Mouse (Mus musculus) G1E (cell line): ENCODE results near the gene Pam. TPM values are rescaled to one million over a fixed set of nuclear protein-coding genes. Genes with fewer than 3 reads are reported as not detected.

ENCODE experiments used
- ATAC-seq: 2 replicates; pipeline ENCODE4 v1.8.0; 2016; ENCODE audit warnings: mild to moderate bottlenecking; ENCODE audit not compliant: insufficient number of reproducible peaks, poor library complexity, low FRiP score, severe bottlenecking; ENCODE audit errors: extremely low read depth
- DNase-seq: peaks from one replicate; pipeline ENCODE4 v3.0.0; 2012; ENCODE audit warnings: low spot score
- H3K27me3 ChIP-seq: 2 replicates; pipeline ENCODE4 v1.6.1; 2012; ENCODE audit warnings: mild to moderate bottlenecking, low read length, inconsistent platforms; ENCODE audit not compliant: insufficient read depth
- H3K36me3 ChIP-seq: replicated peaks from 2 replicates; pipeline ENCODE3; 2012; ENCODE audit warnings: mild to moderate bottlenecking, inconsistent platforms
- H3K4me1 ChIP-seq: 2 replicates; pipeline ENCODE4 v1.6.1; 2012; ENCODE audit warnings: low read depth, low read length, inconsistent platforms, mixed read lengths; ENCODE audit not compliant: insufficient read depth
- H3K4me3 ChIP-seq: 2 replicates; pipeline ENCODE4 v1.5.1; 2012; ENCODE audit warnings: low read depth, mild to moderate bottlenecking, inconsistent platforms, low read length, moderate library complexity, mixed read lengths
- H3K9me3 ChIP-seq: replicated peaks from 2 replicates; pipeline ENCODE4 v1.6.1; 2012; ENCODE audit warnings: inconsistent platforms
- CTCF ChIP-seq: IDR thresholded peaks from 2 replicates; pipeline ENCODE4 v1.5.1; 2012; ENCODE audit warnings: low read depth, low read length, inconsistent platforms, mixed read lengths
- GATA1 ChIP-seq: IDR thresholded peaks from 2 replicates; pipeline ENCODE4 v1.6.1; 2012; ENCODE audit warnings: borderline replicate concordance, low read length, inconsistent platforms, mixed read lengths
- GATA2 ChIP-seq: IDR thresholded peaks from 2 replicates; pipeline ENCODE4 v1.6.1; 2012; ENCODE audit warnings: low read depth, low read length, inconsistent platforms, borderline replicate concordance
- POLR2AphosphoS5 ChIP-seq: IDR thresholded peaks from 2 replicates; pipeline ENCODE4 v1.6.1; 2012; ENCODE audit warnings: low read depth, low read length, inconsistent platforms; ENCODE audit not compliant: insufficient replicate concordance
- TAL1 ChIP-seq: conservative IDR thresholded peaks from 2 replicates; pipeline ENCODE4 v1.6.1; 2012; ENCODE audit warnings: low read depth, low read length, inconsistent platforms, mixed read lengths
- polyA plus RNA-seq: library from polyadenylated mRNA; stranded (reverse); fragments of >175 nt; gene quantifications from 2 replicates; pipeline ENCODE4 v1.2.3, GENCODE M21; 2012
- total RNA-seq, 2 experiments: library from RNA; stranded (forward) in 1 of 2; stranded (reverse) in 1 of 2; fragments of 200-1000 nt in 1 of 2; fragments of >200 nt in 1 of 2; fragmentation: Nextera tagmentation in 1 of 2; gene quantifications; 2 replicates each; pipeline ENCODE4 v1.2.3; 2014 to 2017

Pam gene
- total and polyA plus RNA-seq, 3 experiments, result 0.60 TPM; not detected in 2

DNA sequence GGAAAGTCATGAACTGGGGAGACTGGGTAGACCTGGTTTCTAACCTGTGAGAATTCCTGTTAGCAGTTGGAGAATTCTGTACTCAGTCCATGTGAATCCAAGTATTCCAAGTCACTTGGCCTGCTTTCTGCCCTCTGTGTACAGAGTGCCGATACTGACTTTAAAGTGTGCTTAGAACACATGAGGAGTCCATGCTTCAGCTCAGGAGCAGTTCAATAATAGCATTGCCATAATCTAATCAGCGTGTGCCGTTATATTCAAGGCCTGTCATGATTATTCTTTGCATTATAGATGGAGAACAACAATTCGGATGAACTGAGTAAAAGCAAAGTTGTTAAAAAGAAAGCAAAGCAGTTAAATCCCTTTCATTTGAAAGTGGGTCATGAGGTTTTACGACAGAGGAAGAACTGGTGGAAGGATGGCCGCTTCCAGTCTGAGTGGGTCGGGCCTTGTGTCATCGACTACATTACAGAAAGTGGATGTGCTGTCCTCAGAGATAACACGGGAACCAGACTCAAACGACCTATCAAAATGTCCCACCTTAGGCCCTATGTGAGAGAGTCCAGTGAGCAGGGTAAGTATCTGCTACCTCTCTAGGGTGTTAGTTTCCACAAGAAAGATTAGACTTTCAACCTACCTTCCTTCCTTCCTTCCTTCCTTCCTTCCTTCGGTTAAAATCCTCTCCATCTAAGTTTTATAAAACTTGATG lies 309.6 kb downstream of the Pam start:
- H3K27me3 ChIP-seq, result no peaks in the 10 kb centered on the region
- DNase-seq, result no peak
- no peak for TF ChIP-seq GATA2
- TF ChIP-seq GATA1, result no peak
- no peak for TF ChIP-seq CTCF
- no peak for TF ChIP-seq TAL1
- no peak for TF ChIP-seq POLR2AphosphoS5
- no peaks in the 10 kb centered on the region for H3K9me3 ChIP-seq
- H3K4me1 ChIP-seq, result peaks cover 5% of the 10 kb centered on the region
- ATAC-seq, result no peak
- no peak overlapping the region for H3K4me3 ChIP-seq
- H3K36me3 ChIP-seq, result peaks cover 44% of the 10 kb centered on the region

- no peak for TF ChIP-seq GATA2
- TF ChIP-seq POLR2AphosphoS5, result no peak
- Histone ChIP-seq H3K27me3 (no peaks in the 10 kb centered on the region), H3K9me3 (no peaks in the 10 kb centered on the region), H3K4me1 (peaks cover 5% of the 10 kb centered on the region), H3K4me3 (no peak overlapping the region), H3K36me3 (peaks cover 44% of the 10 kb centered on the region)
- ATAC-seq, result no peak
- no peak for DNase-seq
These were observed 310.5 kb downstream of the Pam start for GRCm38 (mm10) chr1:97784928-97785327.

- Histone ChIP-seq H3K4me1 (peaks cover 9% of the 10 kb centered on the region), H3K9me3 (no peaks in the 10 kb centered on the region), H3K36me3 (peaks cover 37% of the 10 kb centered on the region), H3K27me3 (no peaks in the 10 kb centered on the region), H3K4me3 (no peak overlapping the region)
- TF ChIP-seq TAL1 (no peak), CTCF (no peak), GATA1 (no peak), POLR2AphosphoS5 (no peak), GATA2 (no peak)
- DNase-seq (peak; percentile 26), ATAC-seq (peak; percentile 91)
These were observed 313.8 kb downstream of the Pam start for GRCm38 (mm10) chr1:97781674-97782073.

- Histone ChIP-seq H3K4me3 (no peak overlapping the region), H3K4me1 (peaks cover 30% of the 10 kb centered on the region), H3K27me3 (no peaks in the 10 kb centered on the region), H3K36me3 (peaks cover 31% of the 10 kb centered on the region), H3K9me3 (no peaks in the 10 kb centered on the region)
- DNase-seq, result no peak
- no peak for ATAC-seq
- TF ChIP-seq GATA2 (no peak), GATA1 (no peak), POLR2AphosphoS5 (no peak), TAL1 (no peak), CTCF (no peak)
These were observed 321.5 kb downstream of the Pam start for GRCm38 (mm10) chr1:97773973-97774372.

DNA sequence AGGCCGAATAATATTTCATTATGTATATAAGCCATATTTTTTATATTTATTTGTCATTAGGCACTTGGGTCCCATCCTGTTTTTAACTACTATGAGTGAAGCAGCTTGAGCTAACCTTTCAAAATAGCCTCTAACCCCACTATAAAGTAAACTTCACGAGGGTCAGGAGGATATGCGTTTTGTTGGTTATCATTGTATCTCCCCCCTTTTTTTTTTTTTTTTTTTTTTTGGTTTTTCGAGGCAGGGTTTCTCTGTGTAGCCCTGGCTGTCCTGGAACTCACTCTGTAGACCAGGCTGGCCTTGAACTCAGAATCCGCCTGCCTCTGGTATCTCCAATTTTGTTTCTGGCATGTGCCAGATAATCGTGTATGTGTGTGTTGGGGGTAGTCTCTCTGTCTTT lies 322.1 kb downstream of the Pam start:
- H3K4me1 ChIP-seq, result peaks cover 29% of the 10 kb centered on the region
- H3K36me3 ChIP-seq, result peaks cover 31% of the 10 kb centered on the region
- TF ChIP-seq POLR2AphosphoS5, result no peak
- TF ChIP-seq TAL1, result no peak
- TF ChIP-seq GATA1, result no peak
- no peak for DNase-seq
- ATAC-seq, result no peak
- H3K9me3 ChIP-seq, result no peaks in the 10 kb centered on the region
- H3K27me3 ChIP-seq, result no peaks in the 10 kb centered on the region
- no peak overlapping the region for H3K4me3 ChIP-seq

DNA sequence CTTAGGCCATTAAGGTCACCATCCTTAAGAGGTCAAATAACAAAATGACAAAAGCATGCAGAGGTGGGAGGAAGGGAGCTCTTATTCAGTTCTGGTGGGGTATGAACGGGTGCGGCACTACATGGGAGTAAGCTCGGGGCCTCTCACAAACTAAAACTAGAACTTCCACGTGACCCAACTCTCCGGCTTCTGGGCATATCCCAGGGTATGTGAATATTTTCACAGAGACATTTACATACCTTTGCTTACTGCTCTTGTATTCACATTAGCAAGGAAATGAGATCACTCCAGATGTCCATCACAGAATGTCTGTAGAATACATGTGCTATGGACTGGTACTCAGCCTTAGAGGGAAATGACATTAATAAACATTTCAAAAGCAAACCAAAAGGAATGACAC lies 323.7 kb downstream of the Pam start:
- peaks cover 37% of the 10 kb centered on the region for H3K4me1 ChIP-seq
- DNase-seq (peak; percentile 33), ATAC-seq (peak; percentile 18)
- H3K36me3 ChIP-seq, result peaks cover 23% of the 10 kb centered on the region
- H3K4me3 ChIP-seq, result peak overlapping the region; percentile 46; the same call in 1 of the 2 replicates
- no peaks in the 10 kb centered on the region for H3K9me3 ChIP-seq
- no peaks in the 10 kb centered on the region for H3K27me3 ChIP-seq
- TF ChIP-seq GATA1, result no peak
- no peak for TF ChIP-seq TAL1
- no peak for TF ChIP-seq POLR2AphosphoS5
- TF ChIP-seq GATA2, result no peak
- TF ChIP-seq CTCF, result no peak

GRCm38 (mm10) chr1:97771118-97771517 lies 324.3 kb downstream of the Pam start:
- Histone ChIP-seq H3K36me3 (peaks cover 17% of the 10 kb centered on the region), H3K9me3 (no peaks in the 10 kb centered on the region), H3K4me1 (peaks cover 37% of the 10 kb centered on the region), H3K27me3 (no peaks in the 10 kb centered on the region), H3K4me3 (peak overlapping the region; percentile 100)
- DNase-seq, result no peak
- ATAC-seq, result peak; percentile 15
- TF ChIP-seq TAL1 (no peak), POLR2AphosphoS5 (no peak), GATA2 (no peak), GATA1 (no peak), CTCF (no peak)
